Mouse (Mus musculus): ENCODE measurements around the gene Hist1h4i. TPM values are rescaled to one million over a fixed set of nuclear protein-coding genes. Genes with fewer than 3 reads are reported as not detected.

Hist1h4i gene
- total RNA-seq, 2 experiments from 2014 or later = 34.9 to 127 TPM

GRCm38 (mm10) chr13:22037415-22037814 is 3.7 kb downstream of the Hist1h4i start:
- ATAC-seq (ENCODE audit: poor library complexity, severe bottlenecking) = no peak

GRCm38 (mm10) chr13:22036986-22037385 is 4.2 kb downstream of the Hist1h4i start:
- ATAC-seq (ENCODE audit: poor library complexity, severe bottlenecking) = no peak

GRCm38 (mm10) chr13:22036149-22036956 is 4.8 kb downstream of the Hist1h4i start:
- no peak for ATAC-seq (ENCODE audit: poor library complexity, severe bottlenecking)

- ATAC-seq (ENCODE audit: poor library complexity, severe bottlenecking) = peak; percentile 96
These were observed 5.7 kb downstream of the Hist1h4i start, which contains the start of the genes Hist1h2ah and Hist1h2bk for GRCm38 (mm10) chr13:22035267-22036148. TSS of gene Hist1h2ah (minus strand) at chr13:22035568. TSS of gene Hist1h2bk (plus strand) at chr13:22035870.

- peak; percentile 18; the same call in 1 of the 2 replicates for ATAC-seq (ENCODE audit: poor library complexity, severe bottlenecking)
These were observed 6.5 kb downstream of the Hist1h4i start for GRCm38 (mm10) chr13:22034443-22035266.

GRCm38 (mm10) chr13:22033741-22034442 is 7.3 kb downstream of the Hist1h4i start:
- ATAC-seq (ENCODE audit: poor library complexity, severe bottlenecking) = no peak

- no peak for ATAC-seq (ENCODE audit: poor library complexity, severe bottlenecking)
These were observed 10.7 kb downstream of the Hist1h4i start for GRCm38 (mm10) chr13:22030493-22030892.

GRCm38 (mm10) chr13:22029928-22030327 is 11.2 kb downstream of the Hist1h4i start:
- ATAC-seq (ENCODE audit: poor library complexity, severe bottlenecking) = no peak

GRCm38 (mm10) chr13:22028673-22029460 is 12.3 kb downstream of the Hist1h4i start:
- peak; percentile 94 for ATAC-seq (ENCODE audit: poor library complexity, severe bottlenecking)

GRCm38 (mm10) chr13:22026058-22027031 is 14.8 kb downstream of the Hist1h4i start:
- ATAC-seq (ENCODE audit: poor library complexity, severe bottlenecking) = peak; percentile 48

- ATAC-seq (ENCODE audit: poor library complexity, severe bottlenecking) = peak; percentile 70
These were observed 18.9 kb downstream of the Hist1h4i start for GRCm38 (mm10) chr13:22022241-22022640.

- no peak for ATAC-seq (ENCODE audit: poor library complexity, severe bottlenecking)
These were observed 19.6 kb downstream of the Hist1h4i start for GRCm38 (mm10) chr13:22021581-22021980.

GRCm38 (mm10) chr13:22020901-22021339 is 20.2 kb downstream of the Hist1h4i start:
- peak; percentile 41 for ATAC-seq (ENCODE audit: poor library complexity, severe bottlenecking)

GRCm38 (mm10) chr13:22019934-22020835 is 21.0 kb downstream of the Hist1h4i start:
- ATAC-seq (ENCODE audit: poor library complexity, severe bottlenecking) = peak; percentile 64

- peak; percentile 78 for ATAC-seq (ENCODE audit: poor library complexity, severe bottlenecking)
These were observed 25.4 kb downstream of the Hist1h4i start for GRCm38 (mm10) chr13:22015479-22016450.
